Mouse (Mus musculus) kidney, adult 2 months (tissue): Measurements from ENCODE around the gene Atxn7l3b.
"Not testable (repeated sequence)": the region's sequence is repeated elsewhere in the genome, so short reads cannot be mapped to it uniquely, and the experiment has no call there.

Experiments
- CTCF ChIP-seq: fragments of 200-500 bp; conservative IDR thresholded peaks from 2 replicates; pipeline ENCODE4 v1.5.1; 2011; ENCODE audit warnings: low read depth, mild to moderate bottlenecking, control low read depth, low read length, moderate library complexity, mixed read lengths; ENCODE audit not compliant: insufficient read depth, insufficient read length
- POLR2A ChIP-seq: fragments of 200-500 bp; IDR thresholded peaks from one replicate; pipeline ENCODE4 v1.6.1; 2011; ENCODE audit warnings: low read depth, low read length, control low read depth

GRCm38 (mm10) chr10:112962216-112962615 lies 33.4 kb upstream of the Atxn7l3b start:
- TF ChIP-seq POLR2A, CTCF: not testable (repeated sequence)
